17 mouse cellular contexts compared by ENCODE assay signal in the genomic region with DNA sequence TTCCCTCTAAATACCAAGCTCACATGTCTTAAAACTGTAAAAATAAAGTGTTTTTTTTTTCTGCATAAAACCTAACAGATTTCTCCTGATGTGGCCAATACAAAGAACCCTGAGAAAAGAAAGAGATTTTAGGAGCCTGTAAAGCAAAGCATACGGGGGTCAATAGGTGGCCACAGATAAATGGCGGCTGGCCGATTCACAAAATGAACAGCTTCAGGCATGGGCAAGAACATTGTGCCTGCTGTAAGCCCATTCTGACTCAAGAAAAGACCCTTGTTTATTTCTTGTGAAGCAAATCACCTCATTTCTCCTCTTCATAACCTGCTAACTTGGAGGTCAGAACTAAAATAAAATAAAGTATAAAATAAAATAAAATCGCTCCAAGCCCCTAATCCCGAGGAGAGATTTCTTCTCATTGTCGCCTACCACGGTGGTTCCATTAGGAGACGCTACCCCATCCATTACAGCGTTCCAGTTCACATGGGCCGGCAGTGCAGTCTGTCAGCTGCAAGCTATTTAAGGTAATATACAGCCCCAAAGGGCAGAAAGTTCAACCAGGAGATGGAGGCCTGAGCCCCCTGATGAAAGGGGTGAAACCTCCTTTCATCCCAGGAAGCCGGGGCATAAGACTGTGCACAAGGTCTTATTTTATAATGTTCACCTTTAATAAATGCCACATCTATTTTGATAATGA.
A peak's percentile ranks its signal among the peaks of the same experiment; 100 is the strongest.
DNase-seq lines count a peak whose midpoint lies in the region; ATAC-seq and TF ChIP-seq lines count a peak whose summit lies in the region.
"Had no signal": no experiment of that assay in that cellular context is flagged by ENCODE, and none has a peak within 500 bp of the region (broad histone marks: within the 10 kb centered on the region; RNA-seq: fewer than 3 reads in every experiment).

No protein-coding gene starts in this region.

- peak; percentile 65 for DNase-seq in neural tube, embryonic 10.5 days (ENCODE audit: extremely low spot score, low spot score)
- peak; percentile 60 for DNase-seq in embryonic facial prominence, embryonic 10.5 days (ENCODE audit: low spot score)
- DNase-seq in limb, embryonic 14.5 days (ENCODE audit: low spot score), result peak; percentile 4
- no peak for DNase-seq in gastrocnemius, postnatal 10 days
- no peak for DNase-seq in kidney, postnatal 4 days
- DNase-seq in left cerebral cortex, adult 9 months (ENCODE audit: low spot score in 2 of 2), result no peak
- DNase-seq: cerebellum, adult 9-11 months; gastrocnemius, postnatal 25 days; heart, postnatal 14 days; kidney, adult 8-10 months; kidney, postnatal 36 days; lung, postnatal 10 days; right cerebral cortex, adult 18-20 months; thymus, adult 2 months had no signal

- H3K9me3 ChIP-seq in neural tube, embryonic 15.5 days (replicated peaks), result no peaks in the 10 kb centered on the region
- no peaks in the 10 kb centered on the region for H3K9me3 ChIP-seq in embryonic facial prominence, embryonic 10.5 days
- H3K9me3 ChIP-seq in limb, embryonic 14.5 days (ENCODE audit: control insufficient read depth, low read length), result no peaks in the 10 kb centered on the region
- H3K9me3 ChIP-seq: limb, embryonic 15.5 days; stomach, embryonic 15.5 days had no signal

- 16% methylated on average over 11 of the region's 11 CpGs for WGBS in neural tube, embryonic 15.5 days
- 20% methylated on average over 11 of the region's 11 CpGs for WGBS in embryonic facial prominence, embryonic 10.5 days
- 15% methylated on average over 11 of the region's 11 CpGs for WGBS in limb, embryonic 14.5 days

- TF ChIP-seq POLR2A in limb, embryonic 14.5 days (IDR thresholded peaks at IDR 0.05; ENCODE audit: borderline replicate concordance, extremely low read depth, insufficient read depth, insufficient read length), result no peak

- H3K27me3 ChIP-seq in neural tube, embryonic 15.5 days (replicated peaks), result peaks cover 5% of the 10 kb centered on the region; the same call in 1 of the 2 replicates
- no peaks in the 10 kb centered on the region for H3K27me3 ChIP-seq in embryonic facial prominence, embryonic 10.5 days (replicated peaks; ENCODE audit: low read depth, poor library complexity, severe bottlenecking)
- H3K27me3 ChIP-seq in limb, embryonic 14.5 days (ENCODE audit: control insufficient read depth, insufficient read depth, low read length), result no peaks in the 10 kb centered on the region
- H3K27me3 ChIP-seq: limb, embryonic 15.5 days; stomach, embryonic 15.5 days had no signal

- H3K36me3 ChIP-seq in neural tube, embryonic 15.5 days, result no peaks in the 10 kb centered on the region
- H3K36me3 ChIP-seq in embryonic facial prominence, embryonic 10.5 days (replicated peaks), result no peaks in the 10 kb centered on the region
- H3K36me3 ChIP-seq in limb, embryonic 14.5 days (ENCODE audit: control insufficient read depth, insufficient read depth, low read length), result no peaks in the 10 kb centered on the region
- H3K36me3 ChIP-seq: limb, embryonic 15.5 days; stomach, embryonic 15.5 days had no signal

- no peak overlapping the region for H3K27ac ChIP-seq in neural tube, embryonic 15.5 days (replicated peaks)
- H3K27ac ChIP-seq in embryonic facial prominence, embryonic 10.5 days (replicated peaks), result peak overlapping the region; percentile 67
- H3K27ac ChIP-seq in limb, embryonic 14.5 days (replicated peaks; ENCODE audit: low read depth, low read length), result no peak overlapping the region
- H3K27ac ChIP-seq: limb, embryonic 15.5 days; stomach, embryonic 15.5 days had no signal

- H3K9ac ChIP-seq in neural tube, embryonic 15.5 days (replicated peaks), result no peak overlapping the region
- H3K9ac ChIP-seq in limb, embryonic 14.5 days (ENCODE audit: low read depth, low read length, severe bottlenecking), result no peak overlapping the region
- H3K9ac ChIP-seq: limb, embryonic 15.5 days; stomach, embryonic 15.5 days had no signal

- no peak overlapping the region for H3K4me2 ChIP-seq in neural tube, embryonic 15.5 days
- H3K4me2 ChIP-seq in limb, embryonic 14.5 days (replicated peaks; ENCODE audit: low read depth, low read length, severe bottlenecking), result 0 out of 2 replicates have a peak overlapping the region, but pooled peaks have one; percentile 1
- H3K4me2 ChIP-seq: limb, embryonic 15.5 days; stomach, embryonic 15.5 days had no signal

- no peak for ATAC-seq in neural tube, embryonic 15.5 days (ENCODE audit: low FRiP score)
- no peak for ATAC-seq in limb, embryonic 14.5 days (ENCODE audit: low FRiP score, low read depth)

- H3K4me1 ChIP-seq in neural tube, embryonic 15.5 days, result peaks cover 25% of the 10 kb centered on the region
- H3K4me1 ChIP-seq in embryonic facial prominence, embryonic 10.5 days, result peaks cover 66% of the 10 kb centered on the region
- peaks cover 44% of the 10 kb centered on the region for H3K4me1 ChIP-seq in limb, embryonic 14.5 days (ENCODE audit: control insufficient read depth, insufficient read depth, low read length)

- H3K4me3 ChIP-seq in neural tube, embryonic 15.5 days (replicated peaks), result no peak overlapping the region
- no peak overlapping the region for H3K4me3 ChIP-seq in embryonic facial prominence, embryonic 10.5 days
- no peak overlapping the region for H3K4me3 ChIP-seq in limb, embryonic 14.5 days (replicated peaks; ENCODE audit: low read length)
- H3K4me3 ChIP-seq: limb, embryonic 15.5 days; stomach, embryonic 15.5 days had no signal

Comparison
In these comparisons a context has a peak if more than half of its experiments do, and no peak if none do; other contexts are left out.
1. DNase-seq: peak in neural tube, embryonic 10.5 days (single experiment), embryonic facial prominence, embryonic 10.5 days (single experiment) and limb, embryonic 14.5 days (single experiment); none in gastrocnemius, postnatal 10 days (single experiment), kidney, postnatal 4 days (0 of 2) and left cerebral cortex, adult 9 months (0 of 2).